Mouse (Mus musculus): Measurements from ENCODE around the gene Pcyt1a. TPM values are rescaled to one million over a fixed set of nuclear protein-coding genes. Genes with fewer than 3 reads are reported as not detected.

Gene Pcyt1a
- polyA plus RNA-seq, 1 experiment from 2014 or later = 79.9 TPM

- Histone ChIP-seq H3K9me3 (ENCODE audit: control insufficient read depth, low read length) (no peaks in the 10 kb centered on the region), H3K4me3 (ENCODE audit: low read length) (peak overlapping the region; percentile 33), H3K27me3 (replicated peaks; ENCODE audit: control insufficient read depth, insufficient read depth, low read length) (no peaks in the 10 kb centered on the region), H3K9ac (ENCODE audit: low read depth, low read length) (peak overlapping the region; percentile 60), H3K4me2 (ENCODE audit: low read depth, low read length) (peak overlapping the region; percentile 60), H3K36me3 (ENCODE audit: control insufficient read depth, insufficient read depth, low read length) (no peaks in the 10 kb centered on the region), H3K27ac (ENCODE audit: low read length) (no peak overlapping the region), H3K4me1 (ENCODE audit: control insufficient read depth, insufficient read depth, low read length) (peaks cover 12% of the 10 kb centered on the region)
- ATAC-seq = peak; percentile 91
- WGBS = 8% methylated on average over 22 of the region's 22 CpGs
These were observed 68.8 kb downstream of the Pcyt1a start for GRCm38 (mm10) chr16:32499430-32500037.

DNA sequence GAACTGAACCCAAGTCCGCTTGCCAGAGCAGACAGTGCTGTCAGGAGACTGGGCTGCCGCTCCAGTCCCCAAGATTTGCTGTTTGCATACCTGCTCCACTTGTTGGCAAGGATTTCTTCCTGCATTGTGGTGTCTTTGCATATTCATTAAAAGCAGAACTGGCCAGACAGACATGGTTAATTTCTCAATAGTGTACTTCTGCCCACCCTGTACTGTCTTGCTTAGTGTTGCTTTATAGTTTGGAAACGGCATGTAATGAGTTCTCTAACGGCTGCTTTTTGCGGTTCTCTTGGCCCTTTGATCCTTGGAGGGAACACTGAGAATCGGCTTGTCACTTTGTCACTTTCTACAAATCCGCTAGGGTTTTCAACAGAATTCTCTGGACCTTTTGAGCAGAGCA, 70.7 kb downstream of the Pcyt1a start:
- 76% methylated on average over 7 of the region's 7 CpGs for WGBS

DNA sequence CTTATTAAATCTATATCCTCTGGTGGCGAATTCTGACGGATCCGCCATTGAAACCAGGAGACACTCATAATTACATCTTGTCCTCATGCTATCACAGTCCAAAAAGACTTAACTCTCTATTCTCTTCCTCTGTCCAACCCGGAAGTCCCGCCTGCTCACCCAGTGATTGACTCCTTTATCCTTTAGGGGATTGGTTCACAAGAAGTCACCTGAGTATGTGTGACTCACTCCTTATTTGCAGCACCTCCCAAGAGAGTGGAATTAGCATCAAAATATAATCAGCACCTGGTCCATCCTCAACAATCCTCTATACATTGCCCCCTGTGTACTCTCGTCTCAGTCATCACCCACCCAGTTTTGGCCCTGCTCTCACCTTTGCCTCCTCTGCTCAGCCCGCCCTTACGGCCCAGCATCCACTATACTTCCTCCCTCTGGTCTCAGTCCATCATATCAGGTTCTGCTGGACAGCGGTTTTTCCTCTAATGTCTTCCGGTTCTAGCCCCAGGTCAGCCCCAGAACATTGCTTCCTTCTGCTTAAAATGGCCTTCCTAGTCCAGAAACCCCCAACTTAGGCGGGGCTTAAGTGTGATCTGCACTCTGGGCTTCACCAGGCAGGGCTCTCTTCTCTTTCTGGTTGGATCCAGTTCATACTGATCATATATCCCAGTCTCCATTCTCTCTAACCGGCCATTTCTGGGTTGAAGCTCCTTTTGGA, 72.1 kb downstream of the Pcyt1a start:
- Histone ChIP-seq H3K9ac (ENCODE audit: low read depth, low read length) (no peak overlapping the region), H3K4me1 (ENCODE audit: control insufficient read depth, insufficient read depth, low read length) (peaks cover 15% of the 10 kb centered on the region), H3K27ac (ENCODE audit: low read length) (no peak overlapping the region), H3K36me3 (ENCODE audit: control insufficient read depth, insufficient read depth, low read length) (no peaks in the 10 kb centered on the region), H3K9me3 (ENCODE audit: control insufficient read depth, low read length) (no peaks in the 10 kb centered on the region), H3K4me3 (ENCODE audit: low read length) (no peak overlapping the region), H3K27me3 (replicated peaks; ENCODE audit: control insufficient read depth, insufficient read depth, low read length) (no peaks in the 10 kb centered on the region), H3K4me2 (ENCODE audit: low read depth, low read length) (no peak overlapping the region)
- WGBS = 85% methylated on average over 12 of the region's 12 CpGs
- ATAC-seq = no peak

More for the DNA sequence above, 70.7 kb downstream of the Pcyt1a start:
- Histone ChIP-seq H3K36me3 (ENCODE audit: control insufficient read depth, insufficient read depth, low read length) (no peaks in the 10 kb centered on the region), H3K4me3 (ENCODE audit: low read length) (no peak overlapping the region), H3K4me1 (ENCODE audit: control insufficient read depth, insufficient read depth, low read length) (peaks cover 12% of the 10 kb centered on the region), H3K4me2 (ENCODE audit: low read depth, low read length) (no peak overlapping the region), H3K9ac (ENCODE audit: low read depth, low read length) (no peak overlapping the region), H3K27me3 (replicated peaks; ENCODE audit: control insufficient read depth, insufficient read depth, low read length) (no peaks in the 10 kb centered on the region), H3K9me3 (ENCODE audit: control insufficient read depth, low read length) (no peaks in the 10 kb centered on the region), H3K27ac (ENCODE audit: low read length) (no peak overlapping the region)
- no peak for ATAC-seq

- Histone ChIP-seq H3K27ac (ENCODE audit: low read length) (0 out of 2 replicates have a peak overlapping the region, but pooled peaks have one; percentile 20), H3K4me1 (ENCODE audit: control insufficient read depth, insufficient read depth, low read length) (peaks cover 23% of the 10 kb centered on the region), H3K36me3 (ENCODE audit: control insufficient read depth, insufficient read depth, low read length) (no peaks in the 10 kb centered on the region), H3K9me3 (ENCODE audit: control insufficient read depth, low read length) (no peaks in the 10 kb centered on the region), H3K9ac (ENCODE audit: low read depth, low read length) (no peak overlapping the region), H3K4me2 (ENCODE audit: low read depth, low read length) (no peak overlapping the region), H3K4me3 (ENCODE audit: low read length) (no peak overlapping the region), H3K27me3 (replicated peaks; ENCODE audit: control insufficient read depth, insufficient read depth, low read length) (no peaks in the 10 kb centered on the region)
- 54% methylated on average over 6 of the region's 6 CpGs for WGBS
- peak; percentile 36; the same call in 1 of the 2 replicates for ATAC-seq
These were observed 72.9 kb downstream of the Pcyt1a start for GRCm38 (mm10) chr16:32503633-32504032.

- ATAC-seq = no peak
- H3K4me3 ChIP-seq (ENCODE audit: low read length) = no peak overlapping the region
- WGBS = 72% methylated on average over 8 of the region's 8 CpGs
- no peak overlapping the region for H3K27ac ChIP-seq (ENCODE audit: low read length)
- H3K9me3 ChIP-seq (ENCODE audit: control insufficient read depth, low read length) = no peaks in the 10 kb centered on the region
- H3K27me3 ChIP-seq (replicated peaks; ENCODE audit: control insufficient read depth, insufficient read depth, low read length) = no peaks in the 10 kb centered on the region
- H3K4me1 ChIP-seq (ENCODE audit: control insufficient read depth, insufficient read depth, low read length) = peaks cover 38% of the 10 kb centered on the region
- no peak overlapping the region for H3K4me2 ChIP-seq (ENCODE audit: low read depth, low read length)
- H3K9ac ChIP-seq (ENCODE audit: low read depth, low read length) = no peak overlapping the region
- no peaks in the 10 kb centered on the region for H3K36me3 ChIP-seq (ENCODE audit: control insufficient read depth, insufficient read depth, low read length)
These were observed 75.6 kb downstream of the Pcyt1a start for GRCm38 (mm10) chr16:32506298-32506697.

DNA sequence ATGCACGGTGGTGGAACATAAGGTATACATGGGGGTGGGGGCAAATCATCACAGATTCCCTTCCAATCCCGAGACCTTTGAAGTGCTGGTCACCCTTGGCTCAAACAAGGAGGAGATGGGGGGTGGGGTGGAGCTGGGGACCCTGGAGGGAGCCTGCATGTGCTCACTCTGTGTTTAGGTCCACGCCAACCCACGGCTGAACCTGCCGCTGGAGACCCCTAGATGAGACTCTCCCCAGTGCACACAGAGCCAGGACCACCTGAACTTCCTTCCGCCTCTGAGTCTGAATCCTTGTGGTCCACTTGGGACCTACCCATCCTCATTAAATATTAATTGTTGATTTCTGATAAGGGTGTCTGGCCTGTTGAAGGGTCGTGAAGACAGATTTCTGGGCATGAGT, 76.1 kb downstream of the Pcyt1a start:
- H3K4me2 ChIP-seq (ENCODE audit: low read depth, low read length) = no peak overlapping the region
- WGBS = 71% methylated on average over 7 of the region's 7 CpGs
- H3K9ac ChIP-seq (ENCODE audit: low read depth, low read length) = no peak overlapping the region
- no peaks in the 10 kb centered on the region for H3K9me3 ChIP-seq (ENCODE audit: control insufficient read depth, low read length)
- no peaks in the 10 kb centered on the region for H3K27me3 ChIP-seq (replicated peaks; ENCODE audit: control insufficient read depth, insufficient read depth, low read length)
- no peak overlapping the region for H3K4me3 ChIP-seq (ENCODE audit: low read length)
- ATAC-seq = no peak
- no peak overlapping the region for H3K27ac ChIP-seq (ENCODE audit: low read length)
- H3K4me1 ChIP-seq (ENCODE audit: control insufficient read depth, insufficient read depth, low read length) = peaks cover 39% of the 10 kb centered on the region
- H3K36me3 ChIP-seq (ENCODE audit: control insufficient read depth, insufficient read depth, low read length) = no peaks in the 10 kb centered on the region

DNA sequence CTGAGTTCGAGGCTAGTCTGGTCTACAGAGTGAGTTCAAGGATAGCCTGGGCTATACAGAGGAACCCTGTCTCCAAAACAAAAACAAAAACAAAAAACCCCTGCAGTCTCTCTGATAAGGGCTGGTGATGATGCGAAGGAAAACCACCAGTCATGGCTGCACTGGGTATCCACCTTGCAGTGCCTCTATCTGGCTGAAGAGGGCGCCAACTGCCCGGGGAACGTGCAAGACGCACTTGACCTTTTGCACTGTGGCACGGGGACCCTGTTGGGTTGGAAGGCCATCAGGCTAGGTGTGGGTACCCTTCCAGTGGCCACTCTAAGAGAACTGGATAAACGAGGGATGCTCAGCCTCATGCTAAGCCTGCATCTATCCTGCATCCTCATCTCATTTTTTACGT, 76.7 kb downstream of the Pcyt1a start:
- H3K9ac ChIP-seq (ENCODE audit: low read depth, low read length) = no peak overlapping the region
- H3K36me3 ChIP-seq (ENCODE audit: control insufficient read depth, insufficient read depth, low read length) = no peaks in the 10 kb centered on the region
- H3K9me3 ChIP-seq (ENCODE audit: control insufficient read depth, low read length) = no peaks in the 10 kb centered on the region
- H3K27me3 ChIP-seq (replicated peaks; ENCODE audit: control insufficient read depth, insufficient read depth, low read length) = no peaks in the 10 kb centered on the region
- no peak overlapping the region for H3K27ac ChIP-seq (ENCODE audit: low read length)
- ATAC-seq = no peak
- H3K4me1 ChIP-seq (ENCODE audit: control insufficient read depth, insufficient read depth, low read length) = peaks cover 39% of the 10 kb centered on the region
- no peak overlapping the region for H3K4me3 ChIP-seq (ENCODE audit: low read length)
- WGBS = 22% methylated on average over 9 of the region's 9 CpGs
- no peak overlapping the region for H3K4me2 ChIP-seq (ENCODE audit: low read depth, low read length)

DNA sequence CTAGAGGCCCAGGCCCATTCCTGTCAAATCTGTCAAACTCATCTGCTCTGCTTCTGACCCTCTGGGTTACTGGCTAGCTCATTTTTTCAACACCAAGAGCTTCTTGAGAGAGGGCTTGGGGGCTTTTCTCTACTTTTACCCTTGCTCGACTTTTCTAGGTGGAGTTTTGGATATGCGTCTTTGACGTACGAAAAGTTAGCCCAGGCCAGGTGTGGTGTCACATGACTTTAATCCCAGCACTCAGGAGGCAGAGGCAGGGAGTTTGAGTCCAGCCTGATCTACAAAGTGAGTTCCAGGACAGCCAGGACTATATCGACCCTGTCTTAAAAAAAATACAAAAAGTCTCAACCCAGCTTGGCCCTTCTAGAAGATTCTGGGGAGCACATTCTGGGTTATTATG, 77.3 kb downstream of the Pcyt1a start:
- Histone ChIP-seq H3K36me3 (ENCODE audit: control insufficient read depth, insufficient read depth, low read length) (no peaks in the 10 kb centered on the region), H3K4me3 (ENCODE audit: low read length) (no peak overlapping the region), H3K4me2 (ENCODE audit: low read depth, low read length) (no peak overlapping the region; the same call in 1 of the 2 replicates), H3K9ac (ENCODE audit: low read depth, low read length) (no peak overlapping the region), H3K9me3 (ENCODE audit: control insufficient read depth, low read length) (no peaks in the 10 kb centered on the region), H3K27me3 (replicated peaks; ENCODE audit: control insufficient read depth, insufficient read depth, low read length) (no peaks in the 10 kb centered on the region), H3K27ac (ENCODE audit: low read length) (peak overlapping the region; percentile 90; the same call in 1 of the 2 replicates), H3K4me1 (ENCODE audit: control insufficient read depth, insufficient read depth, low read length) (peaks cover 39% of the 10 kb centered on the region)
- 76% methylated on average over 5 of the region's 5 CpGs for WGBS
- ATAC-seq = no peak

DNA sequence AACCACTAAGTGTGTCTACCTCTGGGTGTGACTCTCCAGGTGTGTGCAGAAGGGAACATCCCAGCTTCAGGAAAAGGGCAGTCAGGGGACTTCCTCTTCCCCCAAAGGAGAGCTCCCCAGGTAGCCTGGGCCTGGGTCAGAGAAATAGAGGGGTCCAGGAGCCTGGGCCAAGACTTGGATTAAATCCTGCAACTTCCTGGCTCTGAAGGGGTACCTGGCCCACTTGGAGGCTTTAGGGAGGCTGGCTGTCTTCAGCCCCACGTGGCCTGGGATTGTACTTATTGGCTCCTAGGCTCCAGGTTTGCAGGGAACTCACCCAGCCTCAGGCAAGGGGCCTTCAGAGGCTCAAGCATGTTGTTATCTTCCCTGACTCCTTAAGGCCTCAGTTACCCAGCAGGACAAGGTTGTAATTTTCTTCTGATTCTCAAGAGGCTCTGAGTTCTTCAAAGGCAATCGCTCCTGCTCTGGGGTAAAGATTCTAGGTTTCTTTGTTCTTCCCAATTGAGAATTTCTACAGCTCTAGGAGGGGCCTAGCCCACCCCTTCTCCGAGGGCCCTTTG, 77.9 kb downstream of the Pcyt1a start:
- Histone ChIP-seq H3K9me3 (ENCODE audit: control insufficient read depth, low read length) (no peaks in the 10 kb centered on the region), H3K27me3 (replicated peaks; ENCODE audit: control insufficient read depth, insufficient read depth, low read length) (no peaks in the 10 kb centered on the region), H3K9ac (ENCODE audit: low read depth, low read length) (peak overlapping the region; percentile 30; the same call in 1 of the 2 replicates), H3K4me3 (ENCODE audit: low read length) (no peak overlapping the region), H3K36me3 (ENCODE audit: control insufficient read depth, insufficient read depth, low read length) (no peaks in the 10 kb centered on the region), H3K4me2 (ENCODE audit: low read depth, low read length) (peak overlapping the region; percentile 28), H3K4me1 (ENCODE audit: control insufficient read depth, insufficient read depth, low read length) (peaks cover 37% of the 10 kb centered on the region), H3K27ac (ENCODE audit: low read length) (peak overlapping the region; percentile 90)
- WGBS = 36% methylated on average over 3 of the region's 3 CpGs
- ATAC-seq = peak; percentile 27

All from intestine, embryonic 16.5 days (tissue).